Mouse (Mus musculus) liver, adult 10 weeks (tissue): Measurements from ENCODE around the gene Scap. TPM values are rescaled to one million over a fixed set of nuclear protein-coding genes. Genes with fewer than 3 reads are reported as not detected.

ENCODE experiments used
- polyA plus RNA-seq: library from polyadenylated mRNA; stranded (reverse); fragments of 350-450 nt; fragmentation: Illumina TruSeq; extraction: RNeasy Lipid Tissue Mini Kit (QIAGEN cat#74804); gene quantifications from one replicate; pipeline ENCODE4 v1.2.3, GENCODE M21; 2014; ENCODE audit warnings: low read depth, low replicate concordance

The Scap gene
- 4.2 TPM for polyA plus RNA-seq

GRCm38 (mm10) chr9:110333135-110333895 is at the start of gene Scap:
Scap (plus strand) TSS chr9:110333288.

GRCm38 (mm10) chr9:110304969-110305651 is 28.0 kb upstream of the Scap start, which contains the start of gene Elp6:
Elp6 (plus strand) TSS chr9:110305173.

GRCm38 (mm10) chr9:110408099-110408773 is 75.1 kb downstream of the Scap start, which contains the start of gene Ptpn23:
Ptpn23 (minus strand) TSS chr9:110408213.

GRCm38 (mm10) chr9:110419511-110420112 is 86.5 kb downstream of the Scap start, which contains the start of gene Ngp:
Ngp (plus strand) TSS chr9:110419747.

Other genes starting within 250 kb of the Scap start
- 13.5 TPM for gene Smarcc1, start 215.6 kb upstream of the Scap start, polyA plus RNA-seq
- gene Dhx30, start 215.5 kb upstream of the Scap start, polyA plus RNA-seq = 11.6 TPM
- 0.16 TPM for gene Cspg5, start 89.5 kb upstream of the Scap start, polyA plus RNA-seq
- gene Elp6, start 28.1 kb upstream of the Scap start, polyA plus RNA-seq = 1.2 TPM
- 0.32 TPM for gene Ptpn23, start 74.9 kb downstream of the Scap start, polyA plus RNA-seq
- not detected for gene Ngp, start 86.5 kb downstream of the Scap start, polyA plus RNA-seq
- gene Klhl18, start 143.4 kb downstream of the Scap start, polyA plus RNA-seq = 1.9 TPM
- 0.45 TPM for gene Kif9, start 143.7 kb downstream of the Scap start, polyA plus RNA-seq
- gene Setd2, start 199.3 kb downstream of the Scap start, polyA plus RNA-seq = 26.6 TPM